Mouse (Mus musculus): Measurements from ENCODE around the gene Hip1r.

Hip1r gene

GRCm38 (mm10) chr5:123973299-123974178, at the start of gene Hip1r:
TSS of gene Hip1r (plus strand) at chr5:123973628.
- in situ Hi-C loops (cut with MboI; ENCODE audit: unreplicated experiment in 2 of 2): loop anchor here in 1 of 2 experiments (25.0 kb wide), 1 partner anchor 114 kb away; the partner anchor contains the start of gene Abcb9

- in situ Hi-C loops (cut with MboI; ENCODE audit: unreplicated experiment in 2 of 2): no loop called here
Measured at GRCm38 (mm10) chr5:123927118-123927517, 46.3 kb upstream of the Hip1r start, which contains the start of gene Gm43518. TSS of gene Gm43518 (plus strand) at chr5:123927418.

GRCm38 (mm10) chr5:123930508-123930989, 42.9 kb upstream of the Hip1r start, which contains the start of gene Ccdc62:
TSS of gene Ccdc62 (plus strand) at chr5:123930679.
- in situ Hi-C loops (cut with MboI; ENCODE audit: unreplicated experiment in 2 of 2): no loop called here

GRCm38 (mm10) chr5:123931131-123931530, 42.3 kb upstream of the Hip1r start:
- in situ Hi-C loops (cut with MboI; ENCODE audit: unreplicated experiment in 2 of 2): no loop called here

- in situ Hi-C loops (cut with MboI; ENCODE audit: unreplicated experiment in 2 of 2): no loop called here
Measured at GRCm38 (mm10) chr5:123932927-123933326, 40.5 kb upstream of the Hip1r start.

GRCm38 (mm10) chr5:123933556-123933955, 39.9 kb upstream of the Hip1r start:
- in situ Hi-C loops (cut with MboI; ENCODE audit: unreplicated experiment in 2 of 2): no loop called here

GRCm38 (mm10) chr5:123933957-123934591, 39.4 kb upstream of the Hip1r start:
- in situ Hi-C loops (cut with MboI; ENCODE audit: unreplicated experiment in 2 of 2): no loop called here

GRCm38 (mm10) chr5:123935931-123936330, 37.5 kb upstream of the Hip1r start:
- in situ Hi-C loops (cut with MboI; ENCODE audit: unreplicated experiment in 2 of 2): no loop called here

- in situ Hi-C loops (cut with MboI; ENCODE audit: unreplicated experiment in 2 of 2): no loop called here
Measured at GRCm38 (mm10) chr5:123938479-123938878, 34.9 kb upstream of the Hip1r start.

- in situ Hi-C loops (cut with MboI; ENCODE audit: unreplicated experiment in 2 of 2): loop anchor here in 1 of 2 experiments (5.0 kb wide), 2 partner anchors 46 to 136 kb away; no protein-coding TSS in a partner anchor
Measured at GRCm38 (mm10) chr5:123946546-123946945, 26.9 kb upstream of the Hip1r start.

GRCm38 (mm10) chr5:123947041-123947761, 26.2 kb upstream of the Hip1r start:
- in situ Hi-C loops (cut with MboI; ENCODE audit: unreplicated experiment in 2 of 2): loop anchor here in 1 of 2 experiments (5.0 kb wide), 2 partner anchors 45 to 135 kb away; no protein-coding TSS in a partner anchor

- in situ Hi-C loops (cut with MboI; ENCODE audit: unreplicated experiment in 2 of 2): loop anchor here in 1 of 2 experiments (5.0 to 25.0 kb wide), 2 partner anchors 40 to 135 kb away; partner anchors contain the start of gene Abcb9
Measured at GRCm38 (mm10) chr5:123952365-123953045, 20.9 kb upstream of the Hip1r start.

- in situ Hi-C loops (cut with MboI; ENCODE audit: unreplicated experiment in 2 of 2): loop anchor here in 1 of 2 experiments (25.0 kb wide), 1 partner anchor 130 kb away; the partner anchor contains the start of gene Abcb9
Measured at GRCm38 (mm10) chr5:123957213-123957612, 16.2 kb upstream of the Hip1r start.

- in situ Hi-C loops (cut with MboI; ENCODE audit: unreplicated experiment in 2 of 2): loop anchor here in 1 of 2 experiments (25.0 kb wide), 1 partner anchor 128 kb away; the partner anchor contains the start of gene Abcb9
Measured at GRCm38 (mm10) chr5:123959018-123959417, 14.4 kb upstream of the Hip1r start.

GRCm38 (mm10) chr5:123960129-123960528, 13.3 kb upstream of the Hip1r start:
- in situ Hi-C loops (cut with MboI; ENCODE audit: unreplicated experiment in 2 of 2): loop anchor here in 1 of 2 experiments (25.0 kb wide), 1 partner anchor 127 kb away; the partner anchor contains the start of gene Abcb9

GRCm38 (mm10) chr5:123961046-123961445, 12.4 kb upstream of the Hip1r start:
- in situ Hi-C loops (cut with MboI; ENCODE audit: unreplicated experiment in 2 of 2): loop anchor here in 1 of 2 experiments (25.0 kb wide), 1 partner anchor 126 kb away; the partner anchor contains the start of gene Abcb9

GRCm38 (mm10) chr5:123964208-123964607, 9.2 kb upstream of the Hip1r start:
- in situ Hi-C loops (cut with MboI; ENCODE audit: unreplicated experiment in 2 of 2): loop anchor here in 1 of 2 experiments (25.0 kb wide), 1 partner anchor 123 kb away; the partner anchor contains the start of gene Abcb9

GRCm38 (mm10) chr5:123966759-123967158, 6.7 kb upstream of the Hip1r start:
- in situ Hi-C loops (cut with MboI; ENCODE audit: unreplicated experiment in 2 of 2): loop anchor here in 1 of 2 experiments (25.0 kb wide), 1 partner anchor 121 kb away; the partner anchor contains the start of gene Abcb9

GRCm38 (mm10) chr5:123968468-123968867, 5.0 kb upstream of the Hip1r start:
- in situ Hi-C loops (cut with MboI; ENCODE audit: unreplicated experiment in 2 of 2): loop anchor here in 1 of 2 experiments (25.0 kb wide), 1 partner anchor 119 kb away; the partner anchor contains the start of gene Abcb9
